Mouse (Mus musculus): Measurements from ENCODE around the gene Mpv17l2.

Mpv17l2 gene

GRCm38 (mm10) chr8:70790846-70791245 lies 30.1 kb upstream of the Mpv17l2 start:
- in situ Hi-C loops (cut with MseI, MboI) = no loop called here

GRCm38 (mm10) chr8:70789046-70789445 lies 28.3 kb upstream of the Mpv17l2 start:
- in situ Hi-C loops (cut with MseI, MboI) = no loop called here

- in situ Hi-C loops (cut with MseI, MboI) = no loop called here
Measured at GRCm38 (mm10) chr8:70787941-70788667, 27.4 kb upstream of the Mpv17l2 start.

- in situ Hi-C loops (cut with MseI, MboI) = no loop called here
Measured at GRCm38 (mm10) chr8:70787051-70787445, 26.3 kb upstream of the Mpv17l2 start.

GRCm38 (mm10) chr8:70786291-70787050 lies 25.7 kb upstream of the Mpv17l2 start:
- in situ Hi-C loops (cut with MseI, MboI) = no loop called here

- in situ Hi-C loops (cut with MseI, MboI) = no loop called here
Measured at GRCm38 (mm10) chr8:70780093-70780492, 19.3 kb upstream of the Mpv17l2 start.

- in situ Hi-C loops (cut with MseI, MboI) = no loop called here
Measured at GRCm38 (mm10) chr8:70776496-70777444, 16.0 kb upstream of the Mpv17l2 start, which contains the start of gene Pik3r2. TSS of gene Pik3r2 (minus strand) at chr8:70776713.

GRCm38 (mm10) chr8:70775851-70776495 lies 15.2 kb upstream of the Mpv17l2 start:
- in situ Hi-C loops (cut with MseI, MboI) = no loop called here

- in situ Hi-C loops (cut with MseI, MboI) = no loop called here
Measured at GRCm38 (mm10) chr8:70775227-70775626, 14.5 kb upstream of the Mpv17l2 start.

GRCm38 (mm10) chr8:70774740-70775139 lies 14.0 kb upstream of the Mpv17l2 start:
- in situ Hi-C loops (cut with MseI, MboI) = no loop called here

- in situ Hi-C loops (cut with MseI, MboI) = no loop called here
Measured at GRCm38 (mm10) chr8:70773833-70774232, 13.1 kb upstream of the Mpv17l2 start.

- in situ Hi-C loops (cut with MseI, MboI) = no loop called here
Measured at GRCm38 (mm10) chr8:70773410-70773809, 12.7 kb upstream of the Mpv17l2 start.

- in situ Hi-C loops (cut with MseI, MboI) = no loop called here
Measured at GRCm38 (mm10) chr8:70772890-70773289, 12.1 kb upstream of the Mpv17l2 start.

GRCm38 (mm10) chr8:70772075-70772474 lies 11.3 kb upstream of the Mpv17l2 start:
- in situ Hi-C loops (cut with MseI, MboI) = no loop called here

- in situ Hi-C loops (cut with MseI, MboI) = no loop called here
Measured at GRCm38 (mm10) chr8:70771217-70771616, 10.5 kb upstream of the Mpv17l2 start.

GRCm38 (mm10) chr8:70770748-70771147 lies 10.0 kb upstream of the Mpv17l2 start:
- in situ Hi-C loops (cut with MseI, MboI) = no loop called here

- in situ Hi-C loops (cut with MseI, MboI) = no loop called here
Measured at GRCm38 (mm10) chr8:70769858-70770257, 9.1 kb upstream of the Mpv17l2 start.

GRCm38 (mm10) chr8:70769359-70769758 lies 8.6 kb upstream of the Mpv17l2 start:
- in situ Hi-C loops (cut with MseI, MboI) = no loop called here

- in situ Hi-C loops (cut with MseI, MboI) = no loop called here
Measured at GRCm38 (mm10) chr8:70768956-70769355, 8.2 kb upstream of the Mpv17l2 start.

- in situ Hi-C loops (cut with MseI, MboI) = no loop called here
Measured at GRCm38 (mm10) chr8:70768231-70768776, 7.6 kb upstream of the Mpv17l2 start.

- in situ Hi-C loops (cut with MseI, MboI) = no loop called here
Measured at GRCm38 (mm10) chr8:70767503-70767902, 6.8 kb upstream of the Mpv17l2 start.

Data from mouse trophoblast stem cell (cell line).